Mouse (Mus musculus) liver, postnatal 0 days (tissue): Measurements from ENCODE around the gene Casp7. TPM values are rescaled to one million over a fixed set of nuclear protein-coding genes. Genes with fewer than 3 reads are reported as not detected.
"Not testable (repeated sequence)": the region's sequence is repeated elsewhere in the genome, so short reads cannot be mapped to it uniquely, and the experiment has no call there.

Experiments used
- ATAC-seq: fragments of 200-750 bp; cut with Nextera tagmentation; 2 replicates; pipeline ENCODE4 v1.8.0; 2017; ENCODE audit warnings: mild to moderate bottlenecking, moderate library complexity
- DNase-seq: peaks from one replicate; pipeline ENCODE4 v3.0.0-alpha.2; 2016
- H3K27ac ChIP-seq: fragments of 300-500 bp; sonication (generic); 2 replicates; pipeline ENCODE4 v1.5.1; 2014; ENCODE audit warnings: antibody characterized with exemption, moderate library complexity, mild to moderate bottlenecking, low read depth
- H3K27me3 ChIP-seq: fragments of 300-500 bp; sonication (generic); 2 replicates; pipeline ENCODE4 v1.6.1; 2014; ENCODE audit warnings: low read length, control low read depth, mixed read lengths; ENCODE audit not compliant: insufficient read depth
- H3K36me3 ChIP-seq: fragments of 300-500 bp; sonication (generic); replicated peaks from 2 replicates; pipeline ENCODE4 v1.6.1; 2014; ENCODE audit warnings: mild to moderate bottlenecking, control low read depth, low read length, moderate library complexity, mixed read lengths; ENCODE audit not compliant: insufficient read depth
- H3K4me1 ChIP-seq: fragments of 300-500 bp; sonication (generic); 2 replicates; pipeline ENCODE4 v1.6.1; 2014; ENCODE audit warnings: antibody characterized with exemption, mild to moderate bottlenecking, control low read depth; ENCODE audit not compliant: insufficient read depth
- H3K4me2 ChIP-seq: fragments of 300-500 bp; sonication (generic); 2 replicates; pipeline ENCODE4 v1.6.1; 2014; ENCODE audit warnings: low read depth, mild to moderate bottlenecking, low read length, moderate library complexity, mixed read lengths
- H3K4me3 ChIP-seq: fragments of 300-500 bp; sonication (generic); 2 replicates; pipeline ENCODE4 v1.5.1; 2014; ENCODE audit warnings: low read depth, low read length
- H3K9ac ChIP-seq: fragments of 300-500 bp; sonication (generic); replicated peaks from 2 replicates; pipeline ENCODE4 v1.6.1; 2014; ENCODE audit warnings: mild to moderate bottlenecking, moderate library complexity
- H3K9me3 ChIP-seq: fragments of 300-500 bp; sonication (generic); 2 replicates; pipeline ENCODE4 v1.6.1; 2016; ENCODE audit warnings: mild to moderate bottlenecking, control low read depth, low read length, mixed read lengths
- CTCF ChIP-seq: sonication (generic); IDR thresholded peaks from 2 replicates; pipeline ENCODE4 v1.5.1; 2016; ENCODE audit warnings: antibody characterized with exemption, low read depth
- EP300 ChIP-seq: IDR thresholded peaks from 2 replicates; pipeline ENCODE4 v1.6.1; 2016; ENCODE audit warnings: antibody characterized with exemption, low read depth, mild to moderate bottlenecking
- WGBS: fragments of 180-500 bp; shearing (Covaris S2); extraction: QIAGEN DNeasy Blood & Tissue Kit; methylation state at CpG from one replicate; pipeline ENCODE4 v1.1.7; 2014; ENCODE audit not compliant: insufficient replicate concordance; 5-methylcytosine and 5-hydroxymethylcytosine counted together
- polyA plus RNA-seq: library from polyadenylated mRNA; unstranded; fragments of >200 nt; fragmentation: Nextera tagmentation; extraction: Ambion mirVana; gene quantifications from 2 replicates; pipeline ENCODE4 v1.2.1, GENCODE M21; 2015

Casp7 gene
- polyA plus RNA-seq = 9.8 and 10.1 TPM in 2 replicates

GRCm38 (mm10) chr19:56396669-56397621, at the start of gene Casp7:
Gene Casp7, plus strand, starts transcription at chr19:56397129.
- DNase-seq (peak; percentile 83), ATAC-seq (peak; percentile 75)
- under 1% methylated on average over 67 of the region's 78 CpGs for WGBS
- Histone ChIP-seq H3K27ac (peak within 1 kb of the TSS; percentile 92), H3K4me1 (peaks cover 53% of the 10 kb centered on the region), H3K4me2 (peak within 1 kb of the TSS; percentile 99), H3K36me3 (no peaks in the 10 kb centered on the region), H3K9ac (peak within 1 kb of the TSS; percentile 94), H3K27me3 (no peaks in the 10 kb centered on the region), H3K9me3 (no peaks in the 10 kb centered on the region), H3K4me3 (peak within 1 kb of the TSS; percentile 91)
- TF ChIP-seq CTCF (no peak; the same call in 1 of the 2 replicates), EP300 (no peak)

GRCm38 (mm10) chr19:56349295-56349694, 47.6 kb upstream of the Casp7 start:
- H3K27ac ChIP-seq = no peak overlapping the region
- no peaks in the 10 kb centered on the region; the same call in 1 of the 2 replicates for H3K4me1 ChIP-seq
- no peaks in the 10 kb centered on the region for H3K36me3 ChIP-seq
- H3K27me3 ChIP-seq = 0 out of 2 replicates have a peak, but pooled peaks cover 3% of the 10 kb centered on the region
- no peak overlapping the region for H3K9ac ChIP-seq
- H3K4me2 ChIP-seq = no peak overlapping the region
- H3K9me3 ChIP-seq = 0 out of 2 replicates have a peak, but pooled peaks cover 3% of the 10 kb centered on the region
- ATAC-seq = no peak
- 36% methylated on average over 6 of the region's 6 CpGs for WGBS
- no peak for TF ChIP-seq EP300
- TF ChIP-seq CTCF = peak; percentile 63
- no peak overlapping the region for H3K4me3 ChIP-seq
- peak; percentile 28 for DNase-seq

- ATAC-seq (no peak), DNase-seq (no peak)
- H3K9me3 ChIP-seq = 0 out of 2 replicates have a peak, but pooled peaks cover 3% of the 10 kb centered on the region
- H3K9ac ChIP-seq = no peak overlapping the region
- no peaks in the 10 kb centered on the region for H3K36me3 ChIP-seq
- no peaks in the 10 kb centered on the region for H3K27me3 ChIP-seq
- H3K4me3 ChIP-seq = no peak overlapping the region
- 78% methylated on average over 10 of the region's 10 CpGs for WGBS
- no peak overlapping the region for H3K27ac ChIP-seq
- TF ChIP-seq CTCF = no peak
- no peak for TF ChIP-seq EP300
- H3K4me1 ChIP-seq = no peaks in the 10 kb centered on the region; the same call in 1 of the 2 replicates
- no peak overlapping the region for H3K4me2 ChIP-seq
Observed at GRCm38 (mm10) chr19:56353689-56354088, 43.2 kb upstream of the Casp7 start.

- no peak for ATAC-seq
- no peak overlapping the region for H3K4me2 ChIP-seq
Observed at GRCm38 (mm10) chr19:56355201-56355600, 41.7 kb upstream of the Casp7 start.

GRCm38 (mm10) chr19:56356480-56357373, 40.2 kb upstream of the Casp7 start:
- 37% methylated on average over 17 of the region's 17 CpGs for WGBS
- H3K4me1 ChIP-seq = no peaks in the 10 kb centered on the region
- H3K4me3 ChIP-seq = no peak overlapping the region
- H3K27ac ChIP-seq = no peak overlapping the region
- ATAC-seq (peak; percentile 23; the same call in 1 of the 2 replicates), DNase-seq (peak; percentile 88)
- H3K9ac ChIP-seq = no peak overlapping the region
- TF ChIP-seq EP300 = no peak
- peak; percentile 93 for TF ChIP-seq CTCF
- H3K4me2 ChIP-seq = peak overlapping the region; percentile 42
- H3K27me3 ChIP-seq = no peaks in the 10 kb centered on the region
- H3K9me3 ChIP-seq = 0 out of 2 replicates have a peak, but pooled peaks cover 3% of the 10 kb centered on the region
- no peaks in the 10 kb centered on the region for H3K36me3 ChIP-seq

More at GRCm38 (mm10) chr19:56355201-56355600, 41.7 kb upstream of the Casp7 start:
- Histone ChIP-seq H3K4me3 (no peak overlapping the region), H3K27ac (no peak overlapping the region), H3K27me3 (no peaks in the 10 kb centered on the region), H3K4me1 (no peaks in the 10 kb centered on the region), H3K36me3 (no peaks in the 10 kb centered on the region), H3K9ac (no peak overlapping the region), H3K9me3 (0 out of 2 replicates have a peak, but pooled peaks cover 3% of the 10 kb centered on the region)
- TF ChIP-seq CTCF = no peak
- no peak for TF ChIP-seq EP300
- DNase-seq = no peak
- WGBS = 73% methylated on average over 12 of the region's 12 CpGs

GRCm38 (mm10) chr19:56357374-56357708, 39.6 kb upstream of the Casp7 start:
- ATAC-seq, H3K9me3 ChIP-seq, DNase-seq, H3K36me3 ChIP-seq, H3K9ac ChIP-seq, H3K27ac ChIP-seq, H3K4me1 ChIP-seq, H3K4me3 ChIP-seq, H3K27me3 ChIP-seq: not testable (repeated sequence)
- 70% methylated on average over 2 of the region's 2 CpGs for WGBS
- 0 out of 2 replicates have a peak overlapping the region, but pooled peaks have one; percentile 42 for H3K4me2 ChIP-seq
